Mouse (Mus musculus): ENCODE data around the gene Rpl10-ps3.

GRCm38 (mm10) chr9:50311036-50311545 is 33.7 kb downstream of the Rpl10-ps3 start:
- no peak for TF ChIP-seq CTCF (IDR thresholded peaks at IDR 0.05; ENCODE audit: low read depth, low read length)
- no peak for TF ChIP-seq POLR2A (IDR thresholded peaks at IDR 0.05; ENCODE audit: extremely low read depth, insufficient read depth, low read length)
